In genomic region chr1:50637992-50638391, GRCm38 (mm10) we compare ENCODE assay signal across 11 mouse cellular contexts.
"Had no signal": no experiment of that assay in that cellular context is flagged by ENCODE, and none has a peak within 500 bp of the region (broad histone marks: within the 10 kb centered on the region; RNA-seq: fewer than 3 reads in every experiment).

No protein-coding gene starts in this region.

- DNase-seq: left cerebral cortex, postnatal 4 days; liver; liver, embryonic 13.5 days; liver, postnatal 0 days; lung, adult 18-20 months; lung, adult 2 months; lung, embryonic 14.5 days; lung, postnatal 14 days; lung, postnatal 36 days; lung, postnatal 4 days; midbrain, embryonic 14.5 days had no signal
